Mouse (Mus musculus) c-Kit-positive CD71-negative TER-119-negative erythroid progenitor cells, embryonic 14.5 days (primary cell): ENCODE results near the gene Mdk.

Experiments
- DNase-seq: peaks from one replicate; pipeline ENCODE4 v3.0.0-alpha.2; 2013; ENCODE audit warnings: low read depth

Mdk gene

DNA sequence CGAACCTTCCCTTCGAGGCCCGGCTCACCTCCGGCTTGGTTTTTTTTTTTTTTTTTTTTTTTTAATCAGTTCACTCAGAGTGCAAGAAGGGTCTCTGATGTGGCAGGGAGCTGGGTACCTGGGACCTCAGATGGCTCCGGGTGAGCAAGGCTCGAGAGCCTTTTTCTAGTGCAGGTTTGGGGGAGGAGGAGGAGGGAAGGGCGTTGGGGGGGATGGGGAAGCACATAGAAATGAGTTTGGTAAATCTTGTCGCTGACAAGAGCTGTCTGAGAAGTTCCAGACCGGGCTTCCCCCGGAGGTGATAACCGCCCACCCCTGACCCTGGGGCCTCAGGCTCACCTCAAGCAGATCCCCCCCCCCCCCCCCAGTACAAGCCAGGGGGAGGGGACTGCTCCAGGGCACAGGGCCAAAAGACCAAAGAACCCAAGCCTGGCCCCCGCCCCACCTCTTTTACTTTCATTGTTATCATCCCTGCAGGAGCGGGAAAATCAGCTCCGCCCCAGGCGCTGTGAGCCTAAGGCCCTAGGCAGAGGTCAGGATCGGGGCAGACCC is at the start of gene Mdk:
TSS of gene Mdk (minus strand) at position 138 of the 552 bp plus-strand sequence.
- DNase-seq: no peak

DNA sequence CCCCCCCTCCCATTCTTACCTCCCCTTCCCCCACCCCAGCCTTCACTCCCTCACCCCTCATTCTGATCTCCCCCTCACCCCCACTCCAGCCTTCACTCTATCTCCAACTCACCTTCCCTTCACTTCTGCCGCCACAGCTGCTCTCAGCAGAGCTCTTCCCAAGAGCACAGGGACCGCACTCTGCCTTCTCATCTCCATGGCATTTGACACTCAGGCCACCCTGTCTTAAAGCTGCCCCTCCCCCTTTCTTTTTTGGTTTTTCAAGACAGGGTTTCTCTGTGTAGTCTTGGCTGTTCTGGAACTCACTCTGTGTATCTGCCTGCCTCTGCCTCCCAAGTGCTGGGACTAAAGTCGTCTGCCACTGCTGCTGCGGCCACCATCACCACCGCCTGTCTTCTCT is 48.7 kb upstream of the Mdk start:
- DNase-seq: no peak

DNA sequence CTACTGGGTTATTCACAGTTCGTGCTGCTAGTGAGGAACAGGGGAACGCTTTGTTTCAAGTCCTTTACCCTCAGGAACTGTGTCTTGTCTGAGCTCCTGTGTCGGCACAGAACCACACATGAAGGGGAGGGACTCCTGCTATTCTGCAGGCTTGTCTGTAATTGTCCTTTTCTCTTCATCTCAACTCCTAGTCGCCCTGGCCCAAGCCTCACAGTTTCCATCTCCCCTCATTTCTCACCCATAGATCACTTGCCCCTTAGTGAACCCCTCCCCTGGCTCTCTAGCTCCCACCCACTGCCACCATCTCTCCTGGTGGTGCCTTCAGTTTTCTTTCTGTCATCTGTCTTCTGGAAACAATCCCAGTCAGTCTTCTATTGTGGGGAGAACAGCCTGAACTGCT is 48.1 kb upstream of the Mdk start:
- no peak for DNase-seq

DNA sequence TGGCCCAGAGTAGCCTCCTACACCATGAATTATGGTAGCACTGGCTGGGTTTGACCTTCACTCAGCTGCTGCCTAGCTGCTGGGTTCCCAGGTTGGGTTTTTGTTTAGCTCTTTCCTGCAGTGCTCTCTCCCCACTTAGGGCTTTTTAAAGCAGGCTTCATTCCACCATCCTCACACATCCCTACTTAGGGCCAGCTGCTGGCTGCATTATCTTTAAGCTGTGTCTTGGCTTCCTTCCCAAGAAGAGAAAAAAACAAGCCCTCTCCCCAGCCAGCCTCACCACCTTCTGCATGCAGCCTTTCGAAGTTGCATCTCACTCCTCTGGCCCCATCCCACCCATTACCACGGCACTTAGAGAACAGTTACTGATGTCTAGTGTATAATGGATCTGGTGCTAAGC is 46.5 kb upstream of the Mdk start:
- no peak for DNase-seq

DNA sequence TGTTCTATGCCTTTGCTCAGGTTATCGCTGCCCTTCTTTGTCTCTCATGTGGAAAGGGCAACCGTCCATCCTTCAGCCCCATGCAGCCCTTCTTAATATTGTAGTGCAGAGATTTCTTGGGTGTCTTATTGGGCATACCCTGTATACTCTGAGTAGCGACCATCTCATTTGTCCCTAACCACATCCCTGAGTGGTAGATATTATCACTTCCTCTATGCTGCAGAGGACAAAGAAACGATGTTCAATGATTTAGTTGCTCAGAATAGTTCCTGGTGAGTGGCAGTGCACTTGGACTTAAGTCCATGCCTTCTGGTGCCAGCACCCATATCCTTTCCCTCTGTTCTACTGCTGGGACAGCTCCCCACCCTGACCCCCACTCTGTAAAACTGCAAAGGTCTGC is 45.9 kb upstream of the Mdk start:
- DNase-seq: no peak

DNA sequence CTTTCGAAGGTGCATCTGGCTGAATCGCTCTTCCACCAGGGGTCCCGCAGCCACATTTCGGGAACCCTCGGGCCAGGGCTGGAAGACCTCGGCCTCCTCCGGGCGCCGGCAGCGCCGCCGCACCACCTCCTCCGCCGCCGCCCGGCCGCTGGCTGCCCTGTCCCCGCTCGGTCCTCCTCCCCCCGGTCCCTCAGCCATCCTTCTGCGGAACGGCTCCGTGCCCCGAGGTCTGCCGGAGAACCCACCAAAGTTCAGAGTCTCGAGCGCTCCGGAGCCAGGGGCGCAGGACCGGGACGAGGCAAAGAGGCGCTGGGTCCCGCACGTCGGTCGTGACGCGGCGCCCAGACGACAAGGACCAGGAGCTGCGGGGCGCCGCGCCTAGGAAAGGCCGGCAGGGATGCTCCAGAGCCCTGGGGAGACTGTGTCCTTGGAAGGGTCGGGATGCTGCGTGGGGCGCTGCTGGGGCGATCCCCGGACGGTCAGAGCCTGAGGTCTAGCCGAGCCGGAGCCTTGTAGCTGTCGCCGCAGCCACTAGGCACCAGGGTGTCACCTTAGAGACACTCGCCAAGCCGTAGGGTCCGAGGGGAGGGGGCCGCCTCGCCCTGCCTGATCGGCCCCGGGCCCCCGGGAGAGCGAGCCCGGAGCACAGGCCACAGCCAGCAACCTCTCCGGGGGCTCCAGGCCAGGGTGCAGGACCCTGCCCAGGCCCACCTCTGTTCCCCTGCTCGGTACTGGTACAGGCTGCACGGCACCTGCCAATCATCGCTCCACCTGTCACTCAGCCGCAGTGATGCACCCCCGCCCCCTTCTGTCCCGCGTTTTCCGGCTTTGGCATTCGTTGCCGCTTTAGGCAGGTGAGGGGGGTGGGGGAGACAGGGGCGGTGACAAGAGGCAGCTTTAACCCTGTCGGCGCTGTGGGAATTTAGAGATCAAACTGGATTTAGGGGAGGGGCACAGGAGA is 43.8 kb upstream of the Mdk start, which contains the start of gene Dgkz:
TSS of gene Dgkz (minus strand) at position 284 of the 961 bp plus-strand sequence.
- DNase-seq: no peak

DNA sequence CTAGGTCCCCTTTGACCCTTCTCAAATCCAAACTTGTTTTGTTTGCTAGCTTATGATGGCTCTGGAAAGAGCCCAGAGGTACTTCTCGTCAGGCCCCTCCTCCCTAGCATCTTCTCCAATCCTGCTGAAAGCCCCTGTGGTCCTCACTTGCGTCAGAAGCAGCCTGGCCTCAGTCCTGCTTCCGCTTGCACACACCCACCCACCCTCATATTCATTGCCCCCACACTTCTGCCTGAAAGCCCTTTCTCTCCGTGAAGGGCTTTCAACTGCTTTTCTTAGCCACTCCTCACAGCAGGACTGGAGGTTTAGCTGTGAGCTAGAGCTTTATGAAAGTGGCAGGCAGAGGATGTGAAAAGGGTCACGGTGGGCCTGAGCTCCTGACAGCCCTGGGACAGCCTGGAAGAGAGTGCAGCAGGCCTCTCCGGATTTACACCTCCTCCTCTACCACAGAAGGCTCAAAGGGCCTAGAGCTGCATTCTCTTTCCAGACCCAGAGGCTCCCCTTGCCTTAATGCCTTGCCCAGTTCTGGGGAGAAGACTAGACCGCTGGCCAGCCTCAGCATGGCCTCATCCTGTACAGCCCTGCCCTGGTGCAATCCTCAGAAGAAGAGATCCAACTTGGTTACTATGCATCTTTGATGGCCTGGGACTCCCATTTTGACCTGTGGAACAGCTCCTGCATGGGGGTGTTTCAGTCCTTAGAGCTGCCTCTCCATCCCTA is 41.5 kb upstream of the Mdk start:
- no peak for DNase-seq

DNA sequence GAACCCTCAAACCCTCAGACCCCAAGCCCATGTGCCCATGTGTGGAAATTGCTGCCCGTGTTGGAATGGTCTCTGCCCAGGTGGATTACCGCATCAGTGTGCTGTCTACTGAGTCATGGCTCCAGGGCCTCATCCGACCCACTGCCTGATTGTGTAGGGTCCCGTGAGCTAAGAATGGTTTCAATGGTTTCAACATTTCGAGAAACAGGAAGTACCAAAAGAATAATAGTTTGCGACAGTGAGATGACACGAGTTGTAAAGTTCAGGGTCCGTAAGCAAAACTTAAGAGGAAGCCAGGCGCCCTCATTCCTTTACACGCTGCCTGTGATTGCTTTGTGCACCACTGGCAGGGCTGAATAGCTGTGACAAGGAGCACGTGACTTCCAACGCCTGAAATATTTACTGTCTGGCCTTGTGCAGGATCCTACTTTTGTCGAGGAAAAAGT is 40.0 kb upstream of the Mdk start:
- no peak for DNase-seq

DNA sequence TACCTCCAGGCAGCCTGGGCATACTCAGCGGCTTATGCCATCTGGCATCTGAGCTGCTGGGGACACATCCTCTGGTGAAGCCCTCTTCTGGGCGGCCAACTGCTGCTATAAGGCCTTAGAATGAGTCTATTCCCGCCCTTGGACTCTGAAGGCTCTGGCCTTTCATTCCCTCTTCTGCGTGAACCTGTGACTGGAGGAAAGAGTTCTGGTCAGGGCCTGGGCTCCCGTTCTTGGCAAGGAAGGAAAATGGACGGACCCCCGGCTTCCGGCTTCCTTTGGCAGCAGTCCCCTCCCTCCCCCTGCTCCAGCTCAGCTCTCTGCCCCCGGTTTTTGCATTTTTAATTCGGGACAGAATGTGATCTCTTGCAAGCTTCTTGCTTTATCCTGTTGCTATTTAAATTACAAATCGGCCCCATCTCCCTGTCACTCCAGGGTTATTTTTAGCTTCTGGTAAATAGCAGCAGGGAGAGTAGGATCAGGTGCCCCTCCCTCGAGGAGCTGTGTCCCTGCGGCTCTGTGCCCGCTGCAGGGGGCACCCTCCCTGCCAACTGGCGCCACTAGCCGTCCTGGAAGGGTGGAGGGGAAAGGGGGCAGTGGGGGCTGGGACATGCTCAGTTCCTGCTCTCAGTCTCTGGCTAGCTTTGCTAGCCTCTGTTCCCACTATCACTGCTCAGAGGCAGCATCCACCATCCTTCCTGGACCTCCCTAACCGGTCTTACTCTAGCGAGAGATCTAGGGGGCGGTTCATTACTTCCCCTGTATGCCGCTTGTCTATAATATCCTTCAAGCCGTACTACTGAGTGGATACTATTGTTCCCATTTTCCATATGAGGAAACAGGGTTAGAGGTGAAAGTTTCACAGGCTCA is 39.4 kb upstream of the Mdk start:
- no peak for DNase-seq

DNA sequence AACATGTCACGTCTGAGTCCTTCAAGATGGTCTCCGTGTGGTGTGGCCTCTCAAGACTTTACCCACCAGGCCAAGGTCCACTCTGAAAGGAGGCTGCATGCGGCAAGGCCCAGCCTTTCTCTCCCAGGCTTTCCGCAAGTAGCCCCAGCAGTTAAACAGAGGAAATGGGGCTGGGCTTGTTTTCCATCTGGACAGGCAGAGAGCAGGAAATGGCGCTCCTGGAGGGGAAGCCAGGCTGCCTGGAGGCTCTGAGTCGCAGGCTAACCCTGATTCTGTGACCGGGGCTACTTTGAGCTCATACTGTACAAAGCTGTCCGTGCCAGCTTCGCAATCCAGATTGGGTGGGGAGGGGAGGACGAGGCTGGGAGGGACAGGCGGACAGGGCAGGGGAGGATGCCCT is 35.9 kb upstream of the Mdk start:
- no peak for DNase-seq

DNA sequence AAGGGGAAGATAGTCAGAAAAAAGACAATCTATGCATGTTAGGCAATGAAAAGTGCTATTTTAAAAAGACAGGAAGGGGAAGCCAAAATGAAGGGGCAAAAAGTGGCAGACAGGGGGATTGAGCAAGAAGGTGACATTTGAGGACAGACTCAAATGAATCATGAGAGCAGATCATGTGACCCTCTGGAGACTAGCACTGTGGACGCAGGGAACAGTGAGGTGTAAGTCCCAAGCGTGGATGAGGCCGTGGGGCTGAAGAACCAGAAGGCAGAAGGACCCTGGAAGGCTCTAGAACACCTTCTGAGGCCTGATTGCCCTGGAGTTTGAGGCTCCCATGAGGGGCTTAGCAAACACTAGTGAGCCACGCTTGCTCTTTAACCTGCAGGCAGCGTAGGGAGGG is 34.3 kb upstream of the Mdk start:
- DNase-seq: no peak

DNA sequence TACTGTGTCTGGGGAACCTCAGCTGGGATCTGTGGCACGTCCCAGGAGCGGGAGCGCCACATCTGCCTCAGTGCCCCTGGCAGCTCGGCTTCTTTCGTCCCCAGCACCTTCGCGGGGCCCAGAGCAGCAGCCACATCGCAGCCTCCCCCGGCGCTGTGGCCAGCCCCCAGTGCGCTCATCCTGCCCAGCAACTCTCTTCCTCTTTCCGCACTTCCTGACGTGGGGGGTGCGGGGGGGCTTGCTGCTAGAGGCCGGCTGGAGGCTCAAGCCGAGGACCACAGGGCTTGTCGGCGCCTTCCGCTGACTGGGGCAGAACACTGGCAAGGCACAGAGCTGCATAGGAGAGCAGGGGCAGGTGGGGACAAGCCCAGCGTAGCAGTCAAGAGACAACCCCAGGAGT is 33.3 kb upstream of the Mdk start:
- DNase-seq: no peak

DNA sequence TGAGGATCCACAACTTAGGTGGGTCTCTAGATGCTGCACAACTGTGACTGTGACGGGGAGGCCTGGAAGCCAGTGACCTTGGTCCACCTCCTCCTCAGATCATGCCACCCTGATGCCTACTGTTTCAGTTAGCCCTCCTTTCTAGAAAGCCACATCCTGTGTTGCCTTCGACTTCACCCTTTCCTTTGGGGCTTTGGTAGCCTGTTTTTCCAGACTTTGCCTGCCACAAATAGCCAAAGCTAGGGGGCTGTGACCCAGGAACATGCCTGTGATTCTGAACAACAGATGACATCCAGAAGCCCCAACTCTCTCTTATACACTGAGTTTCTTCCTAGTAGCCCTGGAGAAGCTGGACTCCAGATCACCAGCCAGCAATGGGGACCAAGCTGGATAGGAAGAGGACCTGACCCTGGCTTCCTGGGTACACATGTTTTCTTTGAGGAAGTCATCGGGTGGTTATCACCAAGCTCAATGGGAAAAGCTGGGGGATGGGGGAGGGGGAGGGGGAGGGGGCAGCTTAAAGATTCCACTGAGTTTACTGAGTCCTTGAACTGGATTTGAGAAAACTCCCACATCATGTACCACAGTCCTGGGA is 32.6 kb upstream of the Mdk start:
- DNase-seq: no peak

DNA sequence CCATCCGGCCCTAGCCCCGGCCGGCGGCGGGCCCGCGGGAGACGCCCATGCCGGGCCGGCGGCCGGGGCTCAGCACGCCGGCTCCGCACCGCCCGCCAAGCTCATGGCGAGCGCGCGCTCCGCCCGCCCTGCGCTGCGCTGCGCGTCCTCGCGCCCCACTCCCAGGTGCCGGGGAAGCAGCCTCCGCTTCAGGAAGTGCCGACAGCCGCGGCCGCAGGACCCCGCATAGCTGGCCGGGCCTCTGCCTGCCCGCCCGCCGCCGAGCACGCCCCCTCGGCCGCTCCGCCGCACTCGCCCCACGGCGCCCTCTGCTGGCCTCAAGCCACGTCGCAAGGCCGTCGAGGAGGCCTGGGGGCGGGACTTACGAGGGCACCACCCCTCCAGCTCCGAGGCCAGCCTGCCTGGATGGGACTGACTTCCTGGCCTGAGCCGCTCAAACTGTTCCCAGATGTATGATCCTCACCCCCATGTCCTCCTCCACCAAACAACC is 31.4 kb upstream of the Mdk start:
- DNase-seq: peak; percentile 80

DNA sequence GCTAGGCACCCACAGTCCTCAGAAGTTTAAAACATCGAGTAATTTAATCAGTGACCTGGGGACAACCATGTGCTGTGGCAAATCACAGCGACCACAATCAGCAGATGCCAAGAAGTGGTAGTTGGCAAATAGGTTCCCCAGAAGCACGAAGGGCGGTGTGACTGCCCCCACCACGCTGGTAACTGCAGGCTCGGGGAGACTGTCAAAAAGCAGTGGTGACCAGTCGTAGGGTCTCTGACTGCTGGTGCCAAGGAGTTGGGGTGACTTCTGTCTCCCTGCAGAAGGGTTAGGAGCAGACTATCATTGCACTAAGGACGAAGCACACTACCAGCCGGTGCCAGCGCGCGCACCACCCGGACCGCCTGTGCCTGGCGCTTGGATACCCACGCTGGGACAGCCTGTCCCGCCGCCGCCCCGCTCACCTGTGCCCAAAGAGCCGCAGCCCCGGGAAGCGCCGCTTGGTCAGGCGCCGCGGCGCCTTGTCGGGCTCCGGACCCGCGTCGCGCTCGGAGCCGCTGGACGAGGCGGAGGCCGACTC is 30.8 kb upstream of the Mdk start:
- no peak for DNase-seq

DNA sequence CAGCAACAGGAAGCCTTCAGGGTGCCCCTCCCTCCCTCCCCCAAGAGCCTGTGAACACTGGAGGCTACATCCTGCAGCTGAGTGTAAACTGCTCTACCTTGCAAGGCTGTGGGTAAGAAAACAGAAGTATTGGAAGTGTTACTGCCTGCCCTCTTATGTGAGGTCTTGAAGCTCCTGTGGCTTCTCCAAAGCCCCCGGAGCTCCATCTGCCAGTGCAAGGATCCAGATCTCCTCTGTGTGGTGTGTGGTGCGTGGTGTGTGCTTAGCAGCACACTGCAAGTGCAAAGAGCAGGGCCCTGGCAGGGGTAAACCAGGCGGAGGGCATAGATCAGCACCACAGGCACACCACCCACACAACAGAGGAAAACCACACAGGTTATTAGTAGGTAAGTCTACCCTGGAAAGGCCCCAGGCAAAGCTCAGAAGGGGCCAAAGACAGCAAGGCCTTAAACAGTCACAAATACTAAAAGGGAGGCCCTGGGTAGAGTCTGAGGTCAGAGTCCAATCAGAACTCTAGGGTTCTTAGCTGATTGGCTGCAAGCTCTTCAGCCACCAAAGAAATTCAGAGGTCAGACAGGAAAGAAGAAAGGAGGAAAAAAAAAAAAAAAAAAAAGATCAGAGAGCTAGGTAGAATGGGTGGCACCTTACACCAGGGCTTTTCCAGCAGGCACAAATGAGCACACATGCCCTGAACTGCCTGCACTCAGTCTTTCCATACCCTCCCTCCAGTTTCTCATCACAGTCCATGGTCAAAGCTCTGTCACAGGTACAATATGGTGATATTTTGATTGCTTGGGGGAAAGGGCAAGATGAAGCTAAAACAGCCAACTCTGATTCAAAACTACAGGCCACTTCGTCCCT is 30.0 kb upstream of the Mdk start:
- no peak for DNase-seq

DNA sequence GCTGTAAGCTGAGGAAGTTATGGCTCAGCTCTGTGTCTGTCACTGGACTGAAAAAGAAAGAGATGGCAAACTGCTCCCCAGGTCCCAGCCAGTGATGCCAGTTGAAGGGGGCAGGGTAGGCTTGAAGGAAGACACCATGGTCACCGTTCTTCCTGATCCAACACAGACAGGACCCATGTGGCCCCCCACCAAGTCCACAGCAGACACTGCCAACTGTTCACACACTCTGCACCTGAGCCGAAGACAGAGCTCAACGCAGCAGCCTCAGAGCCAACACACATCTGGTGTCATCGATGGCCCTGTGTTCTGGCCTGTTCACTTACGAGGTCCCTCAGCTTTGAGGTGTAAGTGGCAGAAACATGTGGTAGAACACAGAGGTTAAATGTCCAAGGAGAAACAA is 28.4 kb upstream of the Mdk start:
- no peak for DNase-seq

DNA sequence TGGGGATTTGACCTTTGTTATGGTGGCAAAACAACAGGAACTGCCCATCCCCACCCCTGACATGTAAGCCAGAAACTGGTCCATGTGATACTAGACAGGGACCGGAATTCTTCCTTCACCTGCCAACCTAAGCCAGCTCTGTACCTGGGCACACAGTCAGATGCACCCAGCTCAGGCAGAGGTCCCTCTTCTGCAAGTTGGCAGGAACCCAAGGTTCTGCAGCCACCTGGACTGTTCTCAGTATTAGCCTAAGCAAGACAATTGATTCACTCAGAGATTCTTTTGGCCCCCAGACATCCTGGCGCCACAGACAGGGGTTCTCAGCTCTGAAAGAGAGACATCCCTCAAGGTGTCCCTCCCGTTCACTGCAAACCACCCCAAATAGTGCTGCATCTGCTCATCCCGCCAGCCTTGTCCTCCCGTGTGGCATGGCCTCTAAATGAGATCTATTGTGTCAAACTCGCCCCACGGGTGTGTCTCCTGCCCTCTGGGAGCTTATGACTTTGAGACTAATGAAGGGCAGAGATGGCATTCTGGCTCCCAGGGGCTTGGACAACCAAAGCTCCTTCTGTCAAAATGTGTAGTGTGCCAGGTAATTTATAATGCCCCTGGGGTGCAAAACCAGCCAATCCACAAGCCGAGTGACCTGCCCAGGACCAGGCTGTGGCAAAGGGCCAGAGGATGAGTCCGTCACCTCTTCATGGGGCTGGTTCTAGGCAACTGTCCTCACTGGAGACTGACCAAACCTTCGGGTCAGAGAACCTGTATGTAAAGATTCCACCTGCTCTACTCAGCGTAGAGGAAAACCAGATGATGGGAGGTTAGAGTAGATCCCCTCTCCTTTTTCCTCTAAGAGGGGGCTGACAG is 27.7 kb upstream of the Mdk start:
- DNase-seq: no peak
